Mouse (Mus musculus): ENCODE measurements around the gene Hip1. TPM values are rescaled to one million over a fixed set of nuclear protein-coding genes. Genes with fewer than 3 reads are reported as not detected.
"Not testable (repeated sequence)": the region's sequence is repeated elsewhere in the genome, so short reads cannot be mapped to it uniquely, and the experiment has no call there.

Gene Hip1
- total RNA-seq, 2 experiments from 2014 or later = 1.2 to 4.9 TPM

GRCm38 (mm10) chr5:135495471-135495870 is 49.4 kb downstream of the Hip1 start:
- no peak for ATAC-seq (replicated peaks; ENCODE audit: low FRiP score, poor library complexity, severe bottlenecking)

GRCm38 (mm10) chr5:135494183-135494910 is 50.6 kb downstream of the Hip1 start:
- no peak for ATAC-seq (replicated peaks; ENCODE audit: low FRiP score, poor library complexity, severe bottlenecking)

GRCm38 (mm10) chr5:135493095-135493494 is 51.8 kb downstream of the Hip1 start:
- ATAC-seq (replicated peaks; ENCODE audit: low FRiP score, poor library complexity, severe bottlenecking) = no peak

- no peak for ATAC-seq (replicated peaks; ENCODE audit: low FRiP score, poor library complexity, severe bottlenecking)
Observed at GRCm38 (mm10) chr5:135492126-135492525, 52.8 kb downstream of the Hip1 start.

- ATAC-seq (replicated peaks; ENCODE audit: low FRiP score, poor library complexity, severe bottlenecking) = no peak
Observed at GRCm38 (mm10) chr5:135489695-135490294, 55.1 kb downstream of the Hip1 start.

- ATAC-seq (replicated peaks; ENCODE audit: low FRiP score, poor library complexity, severe bottlenecking) = no peak
Observed at GRCm38 (mm10) chr5:135488881-135489694, 55.8 kb downstream of the Hip1 start.

- ATAC-seq (replicated peaks; ENCODE audit: low FRiP score, poor library complexity, severe bottlenecking) = no peak
Observed at GRCm38 (mm10) chr5:135488222-135488880, 56.6 kb downstream of the Hip1 start.

GRCm38 (mm10) chr5:135485289-135485688 is 59.6 kb downstream of the Hip1 start:
- no peak for ATAC-seq (replicated peaks; ENCODE audit: low FRiP score, poor library complexity, severe bottlenecking)

GRCm38 (mm10) chr5:135483865-135484264 is 61.1 kb downstream of the Hip1 start:
- ATAC-seq (replicated peaks; ENCODE audit: low FRiP score, poor library complexity, severe bottlenecking) = not testable (repeated sequence)

- ATAC-seq (replicated peaks; ENCODE audit: low FRiP score, poor library complexity, severe bottlenecking) = no peak
Observed at GRCm38 (mm10) chr5:135478877-135479600, 65.9 kb downstream of the Hip1 start.

GRCm38 (mm10) chr5:135476199-135476598 is 68.7 kb downstream of the Hip1 start:
- ATAC-seq (replicated peaks; ENCODE audit: low FRiP score, poor library complexity, severe bottlenecking) = no peak

- no peak for ATAC-seq (replicated peaks; ENCODE audit: low FRiP score, poor library complexity, severe bottlenecking)
Observed at GRCm38 (mm10) chr5:135472405-135472804, 72.5 kb downstream of the Hip1 start.

- ATAC-seq (replicated peaks; ENCODE audit: low FRiP score, poor library complexity, severe bottlenecking) = no peak
Observed at GRCm38 (mm10) chr5:135471747-135472146, 73.2 kb downstream of the Hip1 start.

GRCm38 (mm10) chr5:135468280-135468679 is 76.6 kb downstream of the Hip1 start:
- ATAC-seq (replicated peaks; ENCODE audit: low FRiP score, poor library complexity, severe bottlenecking) = no peak

- no peak for ATAC-seq (replicated peaks; ENCODE audit: low FRiP score, poor library complexity, severe bottlenecking)
Observed at GRCm38 (mm10) chr5:135465833-135466291, 79.1 kb downstream of the Hip1 start.

GRCm38 (mm10) chr5:135463380-135463779 is 81.5 kb downstream of the Hip1 start:
- no peak for ATAC-seq (replicated peaks; ENCODE audit: low FRiP score, poor library complexity, severe bottlenecking)

GRCm38 (mm10) chr5:135460833-135461173 is 84.1 kb downstream of the Hip1 start:
- no peak for ATAC-seq (replicated peaks; ENCODE audit: low FRiP score, poor library complexity, severe bottlenecking)

- ATAC-seq (replicated peaks; ENCODE audit: low FRiP score, poor library complexity, severe bottlenecking) = no peak
Observed at GRCm38 (mm10) chr5:135460152-135460832, 84.6 kb downstream of the Hip1 start.

- 0 out of 2 replicates have a peak, but pooled peaks have one; percentile 43 for ATAC-seq (replicated peaks; ENCODE audit: low FRiP score, poor library complexity, severe bottlenecking)
Observed at GRCm38 (mm10) chr5:135459486-135459885, 85.4 kb downstream of the Hip1 start.

All from erythroblast, adult 5-6 weeks (primary cell).